Mouse (Mus musculus) embryonic facial prominence, embryonic 15.5 days (tissue): ENCODE measurements around the gene Srsf10. TPM values are rescaled to one million over a fixed set of nuclear protein-coding genes. Genes with fewer than 3 reads are reported as not detected.

ENCODE experiments used
- ATAC-seq: fragments of 200-750 bp; cut with Nextera tagmentation; 2 replicates; pipeline ENCODE4 v1.8.0; 2017; ENCODE audit warnings: low read depth, moderate TSS enrichment; ENCODE audit not compliant: insufficient number of reproducible peaks, low FRiP score, low TSS enrichment
- H3K27ac ChIP-seq: fragments of 300-500 bp; sonication (generic); replicated peaks from 2 replicates; pipeline ENCODE4 v1.5.1; 2015; ENCODE audit warnings: mild to moderate bottlenecking, inconsistent platforms
- H3K27me3 ChIP-seq: fragments of 300-500 bp; sonication (generic); 2 replicates; pipeline ENCODE4 v1.6.1; 2015; ENCODE audit warnings: inconsistent platforms
- H3K36me3 ChIP-seq: fragments of 300-500 bp; sonication (generic); 2 replicates; pipeline ENCODE4 v1.6.1; 2015; ENCODE audit warnings: mild to moderate bottlenecking, inconsistent platforms
- H3K4me1 ChIP-seq: fragments of 300-500 bp; sonication (generic); 2 replicates; pipeline ENCODE4 v1.6.1; 2015; ENCODE audit warnings: inconsistent platforms
- H3K4me2 ChIP-seq: fragments of 300-500 bp; sonication (generic); replicated peaks from 2 replicates; pipeline ENCODE4 v1.6.1; 2015; ENCODE audit warnings: mild to moderate bottlenecking, inconsistent platforms
- H3K4me3 ChIP-seq: fragments of 300-500 bp; sonication (generic); replicated peaks from 2 replicates; pipeline ENCODE4 v1.5.1; 2015; ENCODE audit warnings: mild to moderate bottlenecking, inconsistent platforms
- H3K9ac ChIP-seq: fragments of 300-500 bp; sonication (generic); 2 replicates; pipeline ENCODE4 v1.6.1; 2015; ENCODE audit warnings: inconsistent platforms
- H3K9me3 ChIP-seq: fragments of 300-500 bp; sonication (generic); replicated peaks from 2 replicates; pipeline ENCODE4 v1.6.1; 2016; ENCODE audit warnings: inconsistent platforms
- WGBS: fragments of 180-500 bp; shearing (Covaris S2); methylation state at CpG from one replicate; pipeline ENCODE4 v1.1.7; 2015; 5-methylcytosine and 5-hydroxymethylcytosine counted together
- polyA plus RNA-seq: library from polyadenylated mRNA; unstranded; fragments of >200 nt; fragmentation: Nextera tagmentation; extraction: Ambion mirVana; gene quantifications from 2 replicates; pipeline ENCODE4 v1.2.1, GENCODE M21; 2015

The Srsf10 gene
- polyA plus RNA-seq, 1 experiment from 2014 or later, result 214 TPM

GRCm38 (mm10) chr4:135833301-135834123 lies 22.0 kb upstream of the Srsf10 start:
- Histone ChIP-seq H3K9ac (no peak overlapping the region), H3K4me1 (peaks cover 16% of the 10 kb centered on the region), H3K27ac (no peak overlapping the region), H3K4me2 (no peak overlapping the region), H3K4me3 (no peak overlapping the region), H3K36me3 (no peaks in the 10 kb centered on the region), H3K9me3 (no peaks in the 10 kb centered on the region), H3K27me3 (no peaks in the 10 kb centered on the region)
- ATAC-seq, result 0 out of 2 replicates have a peak, but pooled peaks have one; percentile 34
- WGBS, result 67% methylated on average over 12 of the region's 12 CpGs

GRCm38 (mm10) chr4:135834124-135834717 lies 21.3 kb upstream of the Srsf10 start:
- 80% methylated on average over 8 of the region's 8 CpGs for WGBS
- Histone ChIP-seq H3K4me3 (no peak overlapping the region), H3K9me3 (no peaks in the 10 kb centered on the region), H3K4me2 (no peak overlapping the region), H3K4me1 (peaks cover 9% of the 10 kb centered on the region), H3K27ac (no peak overlapping the region), H3K27me3 (no peaks in the 10 kb centered on the region), H3K36me3 (no peaks in the 10 kb centered on the region), H3K9ac (no peak overlapping the region)
- ATAC-seq, result no peak

- H3K27me3 ChIP-seq, result no peaks in the 10 kb centered on the region
- no peak for ATAC-seq
Observed at GRCm38 (mm10) chr4:135838925-135839292, 16.6 kb upstream of the Srsf10 start.

GRCm38 (mm10) chr4:135839293-135840011 lies 16.1 kb upstream of the Srsf10 start:
- H3K4me2 ChIP-seq, result no peak overlapping the region
- no peak overlapping the region for H3K4me3 ChIP-seq
- H3K4me1 ChIP-seq, result no peaks in the 10 kb centered on the region
- no peaks in the 10 kb centered on the region for H3K9me3 ChIP-seq
- H3K27ac ChIP-seq, result no peak overlapping the region
- H3K36me3 ChIP-seq, result no peaks in the 10 kb centered on the region
- ATAC-seq, result no peak
- 75% methylated on average over 21 of the region's 21 CpGs for WGBS
- no peaks in the 10 kb centered on the region for H3K27me3 ChIP-seq
- no peak overlapping the region for H3K9ac ChIP-seq

More at GRCm38 (mm10) chr4:135838925-135839292, 16.6 kb upstream of the Srsf10 start:
- no peak overlapping the region for H3K4me2 ChIP-seq
- no peaks in the 10 kb centered on the region for H3K4me1 ChIP-seq
- WGBS, result 79% methylated on average over 3 of the region's 3 CpGs
- no peak overlapping the region for H3K9ac ChIP-seq
- H3K4me3 ChIP-seq, result no peak overlapping the region
- no peaks in the 10 kb centered on the region for H3K9me3 ChIP-seq
- H3K27ac ChIP-seq, result no peak overlapping the region
- H3K36me3 ChIP-seq, result no peaks in the 10 kb centered on the region

- Histone ChIP-seq H3K4me1 (0 out of 2 replicates have a peak, but pooled peaks cover 3% of the 10 kb centered on the region), H3K36me3 (no peaks in the 10 kb centered on the region), H3K4me3 (no peak overlapping the region), H3K9ac (no peak overlapping the region), H3K9me3 (no peaks in the 10 kb centered on the region), H3K27ac (no peak overlapping the region), H3K4me2 (no peak overlapping the region), H3K27me3 (no peaks in the 10 kb centered on the region)
- 72% methylated on average over 6 of the region's 6 CpGs for WGBS
- no peak for ATAC-seq
Observed at GRCm38 (mm10) chr4:135844400-135844799, 11.1 kb upstream of the Srsf10 start.

- Histone ChIP-seq H3K27me3 (no peaks in the 10 kb centered on the region), H3K4me3 (no peak overlapping the region), H3K4me1 (peaks cover 14% of the 10 kb centered on the region), H3K9me3 (no peaks in the 10 kb centered on the region), H3K9ac (no peak overlapping the region), H3K4me2 (no peak overlapping the region), H3K27ac (no peak overlapping the region), H3K36me3 (no peaks in the 10 kb centered on the region)
- ATAC-seq, result no peak
- 50% methylated on average over 5 of the region's 5 CpGs for WGBS
Observed at GRCm38 (mm10) chr4:135847581-135847980, 8.0 kb upstream of the Srsf10 start.

- H3K4me2 ChIP-seq, result peak overlapping the region; percentile 12; the same call in 1 of the 2 replicates
- H3K4me1 ChIP-seq, result peaks cover 26% of the 10 kb centered on the region
- H3K27ac ChIP-seq, result peak overlapping the region; percentile 58; the same call in 1 of the 2 replicates
- WGBS, result 22% methylated on average over 13 of the region's 13 CpGs
- H3K9ac ChIP-seq, result no peak overlapping the region
- H3K4me3 ChIP-seq, result no peak overlapping the region
- peak; percentile 56; the same call in 1 of the 2 replicates for ATAC-seq
- no peaks in the 10 kb centered on the region for H3K27me3 ChIP-seq
- H3K9me3 ChIP-seq, result no peaks in the 10 kb centered on the region
- no peaks in the 10 kb centered on the region for H3K36me3 ChIP-seq
Observed at GRCm38 (mm10) chr4:135850411-135851095, 5.0 kb upstream of the Srsf10 start.

GRCm38 (mm10) chr4:135851942-135852341 lies 3.6 kb upstream of the Srsf10 start:
- Histone ChIP-seq H3K4me1 (peaks cover 26% of the 10 kb centered on the region), H3K9me3 (no peaks in the 10 kb centered on the region), H3K9ac (no peak overlapping the region), H3K27ac (no peak overlapping the region), H3K4me2 (no peak overlapping the region), H3K36me3 (no peaks in the 10 kb centered on the region), H3K27me3 (no peaks in the 10 kb centered on the region), H3K4me3 (no peak overlapping the region)
- ATAC-seq, result no peak
- WGBS, result 76% methylated on average over 9 of the region's 9 CpGs

- H3K9me3 ChIP-seq, result no peaks in the 10 kb centered on the region
- no peak overlapping the region for H3K4me2 ChIP-seq
- no peak overlapping the region for H3K9ac ChIP-seq
- no peak for ATAC-seq
- peaks cover 36% of the 10 kb centered on the region for H3K4me1 ChIP-seq
- H3K36me3 ChIP-seq, result no peaks in the 10 kb centered on the region
- H3K27me3 ChIP-seq, result no peaks in the 10 kb centered on the region
- WGBS, result 82% methylated on average over 14 of the region's 14 CpGs
- peak overlapping the region; percentile 99 for H3K27ac ChIP-seq
- no peak overlapping the region for H3K4me3 ChIP-seq
Observed at GRCm38 (mm10) chr4:135853987-135854546, 1.5 kb upstream of the Srsf10 start.

- H3K9me3 ChIP-seq, result no peaks in the 10 kb centered on the region
- peak overlapping the region; percentile 99 for H3K27ac ChIP-seq
- 0 out of 2 replicates have a peak, but pooled peaks cover 4% of the 10 kb centered on the region for H3K36me3 ChIP-seq
- H3K4me3 ChIP-seq, result no peak overlapping the region; the same call in 1 of the 2 replicates
- no peaks in the 10 kb centered on the region for H3K27me3 ChIP-seq
- H3K4me2 ChIP-seq, result peak overlapping the region; percentile 79
- no peak for ATAC-seq
- H3K9ac ChIP-seq, result no peak overlapping the region
- peaks cover 41% of the 10 kb centered on the region for H3K4me1 ChIP-seq
- WGBS, result 74% methylated on average over 11 of the region's 11 CpGs
Observed at GRCm38 (mm10) chr4:135854630-135855029, 917 bp upstream of the Srsf10 start.
